Mouse (Mus musculus) G1E (cell line): Measurements from ENCODE around the gene Col18a1.

Experiments used
- CTCF ChIP-seq: IDR thresholded peaks from 2 replicates; pipeline ENCODE4 v1.5.1; 2012; ENCODE audit warnings: low read depth, low read length, inconsistent platforms, mixed read lengths
- TAL1 ChIP-seq: conservative IDR thresholded peaks from 2 replicates; pipeline ENCODE4 v1.6.1; 2012; ENCODE audit warnings: low read depth, low read length, inconsistent platforms, mixed read lengths

GRCm38 (mm10) chr10:77187427-77187826, 21.1 kb upstream of the Col18a1 start:
- no peak for TF ChIP-seq CTCF
- no peak for TF ChIP-seq TAL1
